Mouse (Mus musculus) layer of hippocampus, adult 11-12 months (tissue): ENCODE results near the gene Scap.
"Not testable (repeated sequence)": the region's sequence is repeated elsewhere in the genome, so short reads cannot be mapped to it uniquely, and the experiment has no call there.

Experiments used
- DNase-seq: peaks from one replicate; pipeline ENCODE4 v3.0.0; 2022; ENCODE audit warnings: low spot score

Gene Scap

DNA sequence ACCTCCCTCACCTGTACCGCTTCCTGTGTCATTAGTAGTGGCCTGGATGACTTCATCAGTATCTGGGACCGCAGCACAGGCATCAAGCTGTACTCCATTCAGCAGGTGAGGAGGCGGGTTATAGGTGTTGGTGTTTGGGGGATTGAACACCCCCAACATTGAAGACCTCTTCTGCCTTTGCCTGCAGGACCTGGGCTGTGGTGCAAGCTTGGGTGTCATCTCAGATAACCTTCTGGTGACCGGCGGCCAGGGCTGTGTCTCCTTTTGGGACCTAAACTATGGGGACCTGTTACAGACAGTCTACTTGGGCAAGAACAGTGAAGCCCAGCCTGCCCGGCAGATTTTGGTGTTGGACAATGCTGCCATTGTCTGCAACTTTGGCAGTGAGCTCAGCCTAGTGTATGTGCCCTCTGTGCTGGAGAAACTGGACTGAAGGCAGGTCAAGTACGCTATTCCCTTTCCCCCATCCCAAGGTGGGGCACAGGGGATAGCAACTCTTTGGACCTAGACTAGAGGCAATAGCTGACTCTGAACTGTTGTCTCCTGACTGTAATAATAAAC is 51.4 kb downstream of the Scap start:
- no peak for DNase-seq

GRCm38 (mm10) chr9:110388011-110388410 is 54.9 kb downstream of the Scap start:
- DNase-seq, result no peak

DNA sequence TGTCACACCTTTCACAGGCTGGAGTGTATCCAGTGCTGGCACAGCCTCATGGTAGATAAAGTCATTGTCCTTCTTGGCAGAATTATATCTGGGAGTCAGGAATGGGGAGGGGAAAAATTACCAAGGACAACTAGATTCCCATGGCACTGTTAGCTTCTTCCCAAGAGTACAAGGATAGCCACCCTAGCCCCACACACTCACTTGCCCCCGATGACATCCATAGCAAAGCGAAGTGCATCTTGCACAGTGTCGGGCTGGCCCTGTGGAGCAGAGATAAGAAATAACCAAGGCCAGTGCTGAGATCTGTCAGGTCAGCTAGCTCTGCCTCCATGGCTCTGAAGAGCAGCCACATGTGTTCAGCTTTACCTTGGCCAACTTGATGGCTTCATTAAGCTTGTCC is 57.8 kb downstream of the Scap start:
- no peak for DNase-seq

- no peak for DNase-seq
These were observed 60.2 kb downstream of the Scap start for GRCm38 (mm10) chr9:110393295-110393694.

DNA sequence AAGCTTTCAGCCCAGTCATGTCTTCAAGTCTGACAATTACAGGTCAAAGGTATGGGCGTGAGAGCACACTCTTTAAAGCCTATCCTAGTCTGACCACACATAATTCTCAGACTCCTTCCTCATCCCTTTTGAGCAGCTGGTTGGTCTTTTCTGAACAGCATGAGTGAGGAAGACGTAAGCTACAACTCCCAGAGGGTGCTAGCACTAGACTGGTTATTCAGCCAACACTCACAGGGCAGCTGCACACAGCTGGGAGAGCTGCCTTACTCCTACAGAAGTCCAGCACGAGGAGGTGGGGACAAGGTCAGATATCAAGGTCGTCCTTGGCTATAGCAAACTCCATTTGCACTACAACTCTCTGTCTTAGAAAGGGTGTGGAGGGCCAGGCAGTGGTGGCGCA is 67.6 kb downstream of the Scap start:
- no peak for DNase-seq

DNA sequence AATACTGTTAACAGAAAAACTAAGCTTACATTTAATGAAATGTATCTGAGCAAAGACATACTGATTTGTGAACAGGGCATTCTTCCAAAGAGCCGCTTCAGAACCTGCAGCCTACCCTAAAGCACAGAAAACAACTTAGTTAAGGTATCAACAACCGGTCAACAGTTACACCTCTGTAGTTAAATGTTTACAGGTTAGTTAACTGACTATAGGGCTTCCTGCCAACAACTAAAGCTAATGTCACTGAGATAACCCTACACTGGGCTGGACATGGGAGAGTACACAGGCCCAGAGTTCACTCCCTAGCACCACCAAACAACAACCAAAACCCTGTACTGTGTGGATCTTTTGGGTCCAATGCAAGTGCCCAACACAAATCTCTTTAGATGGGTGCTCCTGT is 69.6 kb downstream of the Scap start:
- DNase-seq, result no peak

DNA sequence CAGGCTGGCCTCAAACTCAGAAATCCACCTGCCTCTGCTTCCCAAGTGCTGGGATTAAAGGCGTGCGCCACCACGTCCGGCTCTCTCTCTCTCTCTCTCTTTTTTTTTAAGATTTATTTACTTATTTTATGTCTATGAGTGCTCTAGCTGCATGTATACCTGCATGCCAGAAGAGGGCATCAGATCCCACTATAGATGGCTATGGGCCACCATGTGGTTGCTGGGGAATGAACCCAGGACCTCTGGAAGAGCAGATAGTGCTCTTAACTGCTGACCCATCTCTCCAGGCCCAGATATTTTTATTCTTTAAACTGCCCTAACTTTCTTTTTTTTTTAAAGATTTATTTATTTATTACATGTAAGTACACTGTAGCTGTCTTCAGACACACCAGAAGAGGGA is 70.2 kb downstream of the Scap start:
- DNase-seq, result not testable (repeated sequence)

GRCm38 (mm10) chr9:110407311-110408098 is 74.4 kb downstream of the Scap start:
- DNase-seq, result no peak

GRCm38 (mm10) chr9:110408099-110408773 is 75.1 kb downstream of the Scap start, which contains the start of gene Ptpn23:
Ptpn23 (minus strand) TSS chr9:110408213.
- peak; percentile 95 for DNase-seq

DNA sequence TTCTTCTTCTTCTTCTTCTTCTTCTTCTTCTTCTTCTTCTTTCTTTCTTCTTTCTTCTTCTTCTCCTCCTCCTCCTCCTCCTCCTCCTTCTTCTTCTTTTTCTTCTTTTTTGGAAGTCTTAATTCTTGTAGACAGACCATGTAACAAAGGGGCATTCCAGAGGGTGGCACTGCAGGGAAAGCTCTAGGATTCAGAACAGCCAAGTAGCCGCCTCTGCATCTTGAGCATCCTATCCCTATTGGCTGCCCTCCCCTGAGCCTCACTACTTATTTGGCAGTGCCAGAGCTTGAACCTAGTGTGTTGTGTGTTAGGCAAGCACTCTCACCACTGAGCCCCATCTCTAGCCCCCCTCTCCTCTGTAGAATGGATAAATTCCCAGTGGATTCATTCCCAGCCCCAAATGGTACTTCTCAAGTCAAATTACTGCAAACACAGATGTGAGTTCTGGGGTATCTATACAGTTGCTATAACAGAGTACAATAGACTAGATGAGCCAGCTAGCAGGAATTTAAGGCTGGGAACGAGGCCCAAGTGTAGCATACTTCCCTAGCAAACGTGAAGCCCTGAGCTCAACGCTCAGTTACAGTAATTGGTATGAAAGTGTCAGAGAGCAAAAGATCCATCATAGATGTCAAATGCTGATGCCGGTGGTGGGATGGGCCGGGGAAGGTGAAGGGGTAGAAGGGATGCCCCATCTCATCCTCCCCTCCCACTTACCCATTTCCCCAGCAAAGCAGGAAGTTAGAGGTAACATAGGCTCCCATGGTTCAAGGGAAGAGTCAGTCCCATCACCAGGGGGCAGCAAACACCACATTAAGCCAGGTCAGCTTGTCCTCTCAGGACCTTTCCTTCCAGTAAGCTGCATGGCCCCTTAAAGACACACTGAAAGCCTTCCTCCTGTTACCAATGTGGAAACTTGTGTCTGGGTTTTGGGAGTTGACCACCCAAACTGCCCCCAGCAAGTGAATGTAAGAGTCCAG is 78.1 kb downstream of the Scap start:
- peak; percentile 89 for DNase-seq

- no peak for DNase-seq
These were observed 79.8 kb downstream of the Scap start for GRCm38 (mm10) chr9:110412926-110413325.

DNA sequence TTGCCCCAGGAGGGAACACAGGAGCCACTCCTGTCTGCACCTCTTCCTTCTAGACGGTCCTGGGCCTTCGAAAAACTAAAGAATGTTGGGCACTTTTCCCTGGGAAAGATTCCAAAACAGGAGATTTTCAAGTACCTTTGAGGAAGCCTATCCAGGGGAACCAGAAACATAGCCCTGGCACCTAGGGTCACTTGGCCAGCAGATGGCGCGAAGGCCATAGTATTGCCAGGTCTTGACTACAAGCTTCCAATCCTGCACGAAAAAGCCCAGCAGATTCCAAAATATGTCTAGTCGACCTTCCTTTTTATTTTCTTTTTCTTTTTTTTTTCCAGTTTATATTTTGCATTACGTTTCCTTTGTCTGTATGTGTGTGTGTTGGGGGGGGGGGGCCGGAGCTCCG is 80.7 kb downstream of the Scap start:
- DNase-seq, result peak; percentile 45

DNA sequence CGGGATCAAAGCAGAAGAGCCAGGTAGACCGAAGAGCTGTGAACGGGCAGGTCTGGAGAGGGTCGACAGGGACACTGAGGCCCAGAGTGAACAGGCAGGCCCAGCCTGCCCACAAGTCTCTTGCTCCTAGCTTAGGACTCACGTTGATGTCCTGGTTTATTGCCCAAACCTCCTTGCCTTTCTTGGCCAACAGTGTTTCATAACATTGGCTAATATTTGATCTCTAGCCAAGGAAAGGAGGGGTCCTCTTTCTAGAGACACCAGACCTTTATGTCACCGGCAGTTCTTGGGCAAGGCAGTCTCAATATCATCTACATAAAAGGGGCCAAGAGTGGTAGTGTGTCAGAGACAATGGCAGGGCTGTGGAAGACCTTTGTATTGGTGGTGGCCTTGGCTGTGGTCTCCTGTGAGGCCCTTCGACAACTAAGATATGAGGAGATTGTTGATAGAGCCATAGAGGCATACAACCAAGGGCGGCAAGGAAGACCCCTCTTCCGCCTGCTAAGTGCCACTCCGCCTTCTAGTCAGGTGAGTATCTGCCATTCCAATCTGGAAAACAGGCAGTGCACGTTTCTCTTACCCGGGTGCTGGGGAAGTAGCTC is 86.5 kb downstream of the Scap start, which contains the start of gene Ngp:
TSS of gene Ngp (plus strand) at position 237 of the 602 bp plus-strand sequence.
- no peak for DNase-seq

GRCm38 (mm10) chr9:110431241-110431640 is 98.2 kb downstream of the Scap start:
- DNase-seq, result peak; percentile 35

DNA sequence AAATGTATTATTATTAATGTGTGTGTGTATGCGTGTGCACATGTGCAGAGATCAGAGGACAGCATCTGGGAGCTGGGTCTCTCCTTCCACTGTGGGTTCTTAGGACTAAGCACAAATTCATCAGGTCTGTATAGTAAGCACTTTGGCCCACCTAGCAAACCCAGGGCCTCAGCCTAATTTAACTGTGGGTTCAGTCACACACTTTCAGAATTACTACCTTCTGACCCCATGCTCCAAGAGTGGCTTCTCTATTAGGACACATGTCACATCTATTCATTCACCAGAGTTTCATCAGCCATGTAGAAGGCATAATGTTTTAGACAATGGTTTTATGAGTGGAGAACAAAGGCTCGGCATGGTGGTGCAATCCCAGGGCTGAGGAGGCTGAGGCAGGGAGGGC is 100.0 kb downstream of the Scap start:
- DNase-seq, result no peak
